Mouse (Mus musculus) hematopoietic stem cell, adult 5-6 weeks (primary cell): ENCODE measurements around the gene Sgip1. TPM values are rescaled to one million over a fixed set of nuclear protein-coding genes. Genes with fewer than 3 reads are reported as not detected.

ENCODE experiments used
- ATAC-seq, 2 experiments: fragments of 125-278 bp in 1 of 2; replicated peaks in 1 of 2; 2 replicates each; pipeline ENCODE4 v1.8.0; 2016 to 2017; ENCODE audit warnings: inconsistent platforms in 2 of 2, mild to moderate bottlenecking in 2 of 2, moderate number of reproducible peaks in 2 of 2, low read depth in 1 of 2, moderate TSS enrichment in 1 of 2; ENCODE audit not compliant: low FRiP score in 2 of 2, poor library complexity in 2 of 2, severe bottlenecking in 2 of 2, insufficient read depth in 1 of 2, low TSS enrichment in 1 of 2
- total RNA-seq: library from RNA; stranded (forward); fragments of 172-1452, 232-1000 nt; gene quantifications from 2 replicates; pipeline ENCODE4 v1.2.3, GENCODE M21; 2017

The Sgip1 gene
- total RNA-seq = 1.4 and 3.2 TPM in 2 replicates

GRCm38 (mm10) chr4:102741287-102741686 is at the start of gene Sgip1:
Gene Sgip1, plus strand, starts transcription at chr4:102741297.
- ATAC-seq = no peak

- no peak for ATAC-seq
These were observed 49.7 kb upstream of the Sgip1 start for GRCm38 (mm10) chr4:102691402-102691801.

- no peak for ATAC-seq
These were observed 43.1 kb upstream of the Sgip1 start for GRCm38 (mm10) chr4:102697966-102698365.

GRCm38 (mm10) chr4:102711731-102712130 is 29.4 kb upstream of the Sgip1 start:
- ATAC-seq = no peak

- ATAC-seq = no peak
These were observed 25.6 kb upstream of the Sgip1 start for GRCm38 (mm10) chr4:102715532-102715931.

GRCm38 (mm10) chr4:102717123-102717828 is 23.8 kb upstream of the Sgip1 start:
- no peak for ATAC-seq

- peak in 1 of 2 experiments; percentile 29; a peak in 2 of 4 replicates for ATAC-seq
These were observed 21.6 kb upstream of the Sgip1 start for GRCm38 (mm10) chr4:102719535-102719934.

- ATAC-seq = peak; percentile 77 to 84; a peak in 3 of 4 replicates
These were observed 21.1 kb upstream of the Sgip1 start for GRCm38 (mm10) chr4:102719951-102720350.

- no peak for ATAC-seq
These were observed 16.7 kb upstream of the Sgip1 start for GRCm38 (mm10) chr4:102724442-102724841.

- ATAC-seq = no peak
These were observed 10.1 kb upstream of the Sgip1 start for GRCm38 (mm10) chr4:102730976-102731375.

- ATAC-seq = no peak
These were observed 7.0 kb upstream of the Sgip1 start for GRCm38 (mm10) chr4:102734022-102734657.

GRCm38 (mm10) chr4:102753334-102754090 is 12.4 kb downstream of the Sgip1 start:
- ATAC-seq = no peak; a peak in 2 of 4 replicates

GRCm38 (mm10) chr4:102759095-102759890 is 18.2 kb downstream of the Sgip1 start:
- ATAC-seq = peak; percentile 40 to 50

- ATAC-seq = peak; percentile 79 to 86
These were observed 19.1 kb downstream of the Sgip1 start for GRCm38 (mm10) chr4:102760042-102760821.

GRCm38 (mm10) chr4:102762075-102762474 is 21.0 kb downstream of the Sgip1 start:
- ATAC-seq = no peak

- ATAC-seq = no peak
These were observed 28.0 kb downstream of the Sgip1 start for GRCm38 (mm10) chr4:102769070-102769469.

- no peak for ATAC-seq
These were observed 28.8 kb downstream of the Sgip1 start for GRCm38 (mm10) chr4:102769936-102770335.
